Mouse (Mus musculus): ENCODE measurements at regions not wholly inside any gene's neighbourhood (a gene's known extent, or its start where the extent isn't known, plus 50 kb on each side); places are given as distances from the start of the nearest gene placed in this dataset.

DNA sequence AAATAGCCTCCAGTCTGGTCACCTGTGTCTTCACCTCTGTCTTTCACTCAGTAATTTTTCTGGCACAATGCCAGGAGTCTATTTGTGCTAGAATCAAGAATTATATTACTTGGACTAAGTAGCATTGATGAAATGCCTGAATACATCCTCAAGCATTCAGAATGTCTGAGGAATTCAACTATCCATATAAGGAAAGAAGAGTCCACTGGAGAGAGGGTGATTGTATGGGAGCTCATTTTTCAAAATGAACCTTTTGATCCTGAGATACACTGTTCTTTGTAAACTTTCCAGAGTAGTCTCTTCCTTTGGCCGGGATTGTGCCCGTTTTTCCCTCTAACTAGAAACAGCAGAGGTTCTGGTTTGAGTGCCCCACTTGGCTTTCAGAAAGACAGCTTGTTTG lies 367.0 kb upstream of the Kif18a start:
- TF ChIP-seq CTCF (IDR thresholded peaks at IDR 0.05) = no peak
- no peak for TF ChIP-seq EP300 (IDR thresholded peaks at IDR 0.05; ENCODE audit: insufficient read depth, low read depth, low read length)
- TF ChIP-seq POLR2A (IDR thresholded peaks at IDR 0.05; ENCODE audit: insufficient read depth, low read depth, low read length) = no peak

Measured in heart, adult 2 months (tissue).